Mouse (Mus musculus) spleen, postnatal 4 days (tissue): ENCODE results near the gene Pimreg.
A peak's percentile ranks its signal among the peaks of the same experiment; 100 is the strongest.

ENCODE experiments used
- DNase-seq, 2 experiments: peaks; one replicate each; pipeline ENCODE4 v3.0.0; 2022; ENCODE audit warnings: low spot score in 2 of 2

The Pimreg gene

GRCm38 (mm10) chr11:72029143-72029542 is 12.7 kb upstream of the Pimreg start:
- no peak for DNase-seq

- DNase-seq, result no peak
Observed at GRCm38 (mm10) chr11:72031353-72031752, 10.5 kb upstream of the Pimreg start.

GRCm38 (mm10) chr11:72032091-72032490 is 9.7 kb upstream of the Pimreg start:
- DNase-seq, result no peak

- DNase-seq, result no peak
Observed at GRCm38 (mm10) chr11:72032589-72032988, 9.2 kb upstream of the Pimreg start.

GRCm38 (mm10) chr11:72037409-72037808 is 4.4 kb upstream of the Pimreg start, which contains the start of gene Aipl1:
TSS of gene Aipl1 (minus strand) at chr11:72037509.
- no peak for DNase-seq

GRCm38 (mm10) chr11:72037996-72038395 is 3.8 kb upstream of the Pimreg start:
- DNase-seq, result peak; percentile 61 to 88

GRCm38 (mm10) chr11:72039599-72040386 is 2.0 kb upstream of the Pimreg start:
- no peak for DNase-seq

GRCm38 (mm10) chr11:72041290-72041767 is 503 bp upstream of the Pimreg start:
- DNase-seq, result no peak

- no peak for DNase-seq
Observed at GRCm38 (mm10) chr11:72042631-72043030, 799 bp downstream of the Pimreg start.

- no peak for DNase-seq
Observed at GRCm38 (mm10) chr11:72044231-72044630, 2.4 kb downstream of the Pimreg start.

- no peak for DNase-seq
Observed at GRCm38 (mm10) chr11:72048730-72049129, 6.9 kb downstream of the Pimreg start.

- no peak for DNase-seq
Observed at GRCm38 (mm10) chr11:72049171-72049759, 7.4 kb downstream of the Pimreg start.

GRCm38 (mm10) chr11:72050168-72050894 is 8.5 kb downstream of the Pimreg start:
- DNase-seq, result no peak

- DNase-seq, result no peak
Observed at GRCm38 (mm10) chr11:72050895-72051858, 9.3 kb downstream of the Pimreg start.

- DNase-seq, result no peak
Observed at GRCm38 (mm10) chr11:72052221-72052620, 10.4 kb downstream of the Pimreg start.

GRCm38 (mm10) chr11:72052636-72053035 is 10.8 kb downstream of the Pimreg start:
- DNase-seq, result peak; percentile 58 to 83

GRCm38 (mm10) chr11:72055176-72055575 is 13.3 kb downstream of the Pimreg start:
- no peak for DNase-seq

GRCm38 (mm10) chr11:72057166-72057565 is 15.3 kb downstream of the Pimreg start:
- no peak for DNase-seq

GRCm38 (mm10) chr11:72060416-72060815 is 18.6 kb downstream of the Pimreg start:
- DNase-seq, result no peak

- DNase-seq, result no peak
Observed at GRCm38 (mm10) chr11:72061093-72061620, 19.3 kb downstream of the Pimreg start.

GRCm38 (mm10) chr11:72064414-72064813 is 22.6 kb downstream of the Pimreg start:
- DNase-seq, result no peak
